Mouse (Mus musculus): ENCODE data around the gene Derl2. TPM values are rescaled to one million over a fixed set of nuclear protein-coding genes. Genes with fewer than 3 reads are reported as not detected.
A peak's percentile ranks its signal among the peaks of the same experiment; 100 is the strongest.

Derl2 gene
- total RNA-seq, 2 experiments from 2014 or later, result 20.2 to 20.7 TPM

- DNase-seq (ENCODE audit: low spot score in 2 of 2), result peak; percentile 97
Measured at GRCm38 (mm10) chr11:70982557-70983228, 36.9 kb downstream of the Derl2 start, which contains the start of gene C1qbp. C1qbp (minus strand) TSS chr11:70983026.

GRCm38 (mm10) chr11:70982030-70982429 is 37.6 kb downstream of the Derl2 start:
- DNase-seq (ENCODE audit: low spot score in 2 of 2), result no peak

GRCm38 (mm10) chr11:70980751-70981510 is 38.7 kb downstream of the Derl2 start:
- no peak for DNase-seq (ENCODE audit: low spot score in 2 of 2)

GRCm38 (mm10) chr11:70980232-70980631 is 39.4 kb downstream of the Derl2 start:
- no peak for DNase-seq (ENCODE audit: low spot score in 2 of 2)

- DNase-seq (ENCODE audit: low spot score in 2 of 2), result no peak
Measured at GRCm38 (mm10) chr11:70977293-70977692, 42.3 kb downstream of the Derl2 start.

- DNase-seq (ENCODE audit: low spot score in 2 of 2), result no peak
Measured at GRCm38 (mm10) chr11:70975193-70975592, 44.4 kb downstream of the Derl2 start.

GRCm38 (mm10) chr11:70973947-70974346 is 45.7 kb downstream of the Derl2 start:
- DNase-seq (ENCODE audit: low spot score in 2 of 2), result no peak

GRCm38 (mm10) chr11:70972586-70972985 is 47.1 kb downstream of the Derl2 start:
- no peak for DNase-seq (ENCODE audit: low spot score in 2 of 2)

GRCm38 (mm10) chr11:70970560-70971540 is 48.8 kb downstream of the Derl2 start:
- DNase-seq (ENCODE audit: low spot score in 2 of 2), result no peak

- peak; percentile 80 to 91 for DNase-seq (ENCODE audit: low spot score in 2 of 2)
Measured at GRCm38 (mm10) chr11:70969821-70970559, 49.7 kb downstream of the Derl2 start, which contains the start of the genes Nup88 and Rpain. Nup88 (minus strand) TSS chr11:70969973. Rpain (plus strand) TSS chr11:70970213.

GRCm38 (mm10) chr11:70969271-70969794 is 50.3 kb downstream of the Derl2 start:
- DNase-seq (ENCODE audit: low spot score in 2 of 2), result no peak

GRCm38 (mm10) chr11:70964222-70964907 is 55.3 kb downstream of the Derl2 start:
- no peak for DNase-seq (ENCODE audit: low spot score in 2 of 2)

GRCm38 (mm10) chr11:70960786-70961554 is 58.7 kb downstream of the Derl2 start:
- no peak for DNase-seq (ENCODE audit: low spot score in 2 of 2)

Other genes with a start within 250 kb of the Derl2 start
- gene Scimp, start 207.3 kb downstream of the Derl2 start, total RNA-seq (2021), result not detected
- 10 to 100 TPM; 39.4 to 40.7 TPM for gene Rabep1, start 175.1 kb downstream of the Derl2 start, total RNA-seq (2021)
- gene Nup88, start 49.9 kb downstream of the Derl2 start, total RNA-seq (2021), result 10 to 100 TPM; 65.5 to 79.2 TPM
- 10 to 100 TPM; 18.1 to 19.0 TPM for gene Rpain, start 49.6 kb downstream of the Derl2 start, total RNA-seq (2021)
- gene C1qbp, start 36.8 kb downstream of the Derl2 start, total RNA-seq (2021), result 100 to 1,000 TPM; 163 to 164 TPM
- 10 to 100 TPM; 13.9 to 19.5 TPM for gene Dhx33, start 15.4 kb downstream of the Derl2 start, total RNA-seq (2021)
- 10 to 100 TPM in 1 of 2 experiments, 1 to 10 TPM in 1; 9.7 to 13.0 TPM for gene Mis12, start 230 bp downstream of the Derl2 start, total RNA-seq (2021)
- gene 6330403K07Rik, start 13.7 kb upstream of the Derl2 start, total RNA-seq (2021), result 10 to 100 TPM; 19.5 to 21.8 TPM
- gene Nlrp1a, start 124.9 kb upstream of the Derl2 start, total RNA-seq (2021), result under 1 TPM; 0.36 to 0.59 TPM
- gene Nlrp1b, start 210.9 kb upstream of the Derl2 start, total RNA-seq (2021), result under 1 TPM; 0.10 to 0.20 TPM